Mouse (Mus musculus) thymus, adult 2 months (tissue): ENCODE measurements around the gene Btbd11. TPM values are rescaled to one million over a fixed set of nuclear protein-coding genes. Genes with fewer than 3 reads are reported as not detected.

Experiments
- DNase-seq: peaks from one replicate; pipeline ENCODE4 v3.0.0; 2021
- H3K27ac ChIP-seq: fragments of 200-500 bp; 2 replicates; pipeline ENCODE4 v1.5.1; 2012; ENCODE audit warnings: low read length, control low read depth; ENCODE audit not compliant: control insufficient read depth, insufficient read depth
- H3K27me3 ChIP-seq: fragments of 200-500 bp; 2 replicates; pipeline ENCODE4 v1.6.1; 2012; ENCODE audit warnings: mild to moderate bottlenecking, low read length, moderate library complexity, mixed read lengths; ENCODE audit not compliant: control insufficient read depth, insufficient read depth
- H3K36me3 ChIP-seq: fragments of 200-500 bp; 2 replicates; pipeline ENCODE4 v1.6.1; 2012; ENCODE audit warnings: mild to moderate bottlenecking, low read length, moderate library complexity; ENCODE audit not compliant: control insufficient read depth, insufficient read depth
- H3K4me1 ChIP-seq: fragments of 200-500 bp; replicated peaks from 2 replicates; pipeline ENCODE4 v1.6.1; 2012; ENCODE audit warnings: low read length; ENCODE audit not compliant: control insufficient read depth, insufficient read depth
- H3K4me3 ChIP-seq: fragments of 200-500 bp; 2 replicates; pipeline ENCODE4 v1.5.1; 2012; ENCODE audit warnings: mild to moderate bottlenecking, low read length, control low read depth, moderate library complexity; ENCODE audit not compliant: control insufficient read depth, insufficient read depth
- CTCF ChIP-seq: fragments of 200-500 bp; IDR thresholded peaks from 2 replicates; pipeline ENCODE4 v1.5.1; 2012; ENCODE audit warnings: mild to moderate bottlenecking, control low read depth, low read length, moderate library complexity, borderline replicate concordance; ENCODE audit not compliant: control insufficient read depth, poor library complexity, insufficient read depth; ENCODE audit errors: extremely low read depth
- POLR2A ChIP-seq: fragments of 200-500 bp; IDR thresholded peaks from 2 replicates; pipeline ENCODE4 v1.6.1; 2012; ENCODE audit warnings: mild to moderate bottlenecking, low read length, control low read depth, moderate library complexity; ENCODE audit not compliant: control insufficient read depth, poor library complexity, insufficient read depth; ENCODE audit errors: extremely low read depth
- WGBS: fragments of 180-500 bp; shearing (Covaris S2); methylation state at CpG from one replicate; pipeline ENCODE4 v1.1.7; 2018; 5-methylcytosine and 5-hydroxymethylcytosine counted together
- polyA plus RNA-seq: library from polyadenylated mRNA; depleted of rRNA; stranded (reverse); fragments of >200 nt; gene quantifications from 2 replicates; pipeline ENCODE4 v1.2.3, GENCODE M21; 2012

Btbd11 gene
- polyA plus RNA-seq, 1 experiment, result 32.3 TPM

GRCm38 (mm10) chr10:85501966-85502566 lies 115.5 kb downstream of the Btbd11 start:
- Histone ChIP-seq H3K36me3 (no peaks in the 10 kb centered on the region), H3K27ac (no peak overlapping the region), H3K4me3 (no peak overlapping the region), H3K4me1 (peaks cover 6% of the 10 kb centered on the region), H3K27me3 (no peaks in the 10 kb centered on the region)
- TF ChIP-seq POLR2A (no peak), CTCF (no peak)
- WGBS, result 30% methylated on average over 5 of the region's 5 CpGs
- no peak for DNase-seq

DNA sequence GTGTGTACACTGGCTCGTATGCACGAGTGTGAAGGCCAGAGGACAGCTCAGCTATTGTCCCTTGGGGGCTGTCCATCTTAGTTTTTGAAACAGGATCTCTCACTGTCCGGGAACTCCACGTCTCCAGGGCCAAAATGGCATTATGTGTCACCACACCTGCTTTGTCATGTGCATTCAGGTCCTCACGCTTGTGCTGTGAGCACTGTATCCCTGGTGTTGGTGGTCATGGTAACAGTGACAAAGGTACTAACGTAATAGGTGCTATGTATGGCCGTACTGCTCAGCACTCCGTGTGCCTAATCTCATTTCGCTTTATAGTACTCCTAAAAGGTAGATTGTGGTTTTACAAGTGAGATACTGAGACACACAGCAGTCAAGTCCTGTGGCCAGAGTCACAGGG lies 116.0 kb downstream of the Btbd11 start:
- H3K36me3 ChIP-seq, result no peaks in the 10 kb centered on the region
- H3K4me3 ChIP-seq, result no peak overlapping the region
- DNase-seq, result no peak
- H3K27me3 ChIP-seq, result no peaks in the 10 kb centered on the region
- peaks cover 6% of the 10 kb centered on the region for H3K4me1 ChIP-seq
- TF ChIP-seq POLR2A (no peak), CTCF (no peak)
- no peak overlapping the region for H3K27ac ChIP-seq
- WGBS, result 53% methylated on average over 9 of the region's 9 CpGs

DNA sequence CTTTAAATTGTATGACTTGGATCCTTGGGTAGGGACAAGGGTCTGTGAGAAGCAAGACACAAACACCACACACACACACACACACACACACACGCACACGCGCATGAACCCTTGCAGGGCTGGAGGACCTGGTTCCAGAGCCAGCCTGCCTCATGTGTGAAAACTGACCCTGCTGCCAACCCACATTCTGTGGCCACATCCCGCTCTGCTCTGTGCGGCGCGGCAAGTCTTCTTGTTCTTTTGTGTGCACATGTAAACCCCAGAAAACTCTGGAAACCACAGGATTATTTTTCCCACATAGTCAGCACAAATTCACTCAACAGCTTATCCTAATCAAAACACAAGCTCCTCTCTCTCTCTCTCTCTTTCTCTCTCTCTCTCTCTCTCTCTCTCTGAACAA lies 116.8 kb downstream of the Btbd11 start:
- DNase-seq, result no peak
- Histone ChIP-seq H3K27ac (no peak overlapping the region), H3K27me3 (no peaks in the 10 kb centered on the region), H3K36me3 (no peaks in the 10 kb centered on the region), H3K4me3 (no peak overlapping the region), H3K4me1 (peaks cover 6% of the 10 kb centered on the region)
- TF ChIP-seq CTCF (no peak), POLR2A (no peak)
- whole genome bisulfite sequencing, result 31% methylated on average over 7 of the region's 7 CpGs

DNA sequence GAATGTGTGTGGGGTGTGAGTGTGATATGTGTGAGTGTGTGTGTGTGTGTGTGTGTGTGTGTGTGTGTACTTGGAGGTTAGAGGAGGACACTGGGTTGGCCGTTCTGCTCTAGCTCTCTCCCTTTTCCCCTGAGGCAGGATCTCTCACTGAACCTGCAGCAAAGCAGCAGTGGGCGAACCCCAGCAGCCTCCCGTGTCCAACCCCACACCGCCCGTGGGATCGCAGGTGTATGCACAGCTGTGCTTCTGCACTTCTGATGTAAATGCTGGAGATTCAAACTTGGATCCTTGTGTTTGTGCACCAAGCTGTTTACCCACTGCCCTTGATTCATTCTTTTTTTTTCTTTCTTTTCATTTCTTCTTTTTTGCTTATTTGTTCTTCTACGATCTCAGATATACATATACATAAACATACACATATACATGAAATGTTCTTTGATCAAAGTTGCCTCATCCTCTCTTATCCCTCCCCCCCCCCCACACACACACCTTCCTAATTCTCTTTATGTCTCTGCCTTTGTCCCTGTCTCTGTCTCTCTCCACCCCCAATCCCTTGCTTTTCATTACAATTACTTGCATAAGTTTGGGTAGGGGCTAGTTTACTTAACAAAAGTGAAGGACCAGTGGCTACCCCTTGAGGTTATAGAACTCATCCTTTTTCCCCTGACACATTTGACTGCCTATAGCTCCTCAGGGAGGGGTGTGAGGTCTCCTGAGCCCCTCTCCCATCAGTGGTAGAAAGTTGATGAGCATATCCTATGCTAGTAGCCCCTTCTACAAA lies 120.8 kb downstream of the Btbd11 start:
- 73% methylated on average over 7 of the region's 7 CpGs for WGBS
- Histone ChIP-seq H3K27ac (no peak overlapping the region), H3K4me3 (no peak overlapping the region), H3K4me1 (0 out of 2 replicates have a peak, but pooled peaks cover under 1% of the 10 kb centered on the region), H3K27me3 (no peaks in the 10 kb centered on the region), H3K36me3 (no peaks in the 10 kb centered on the region)
- TF ChIP-seq CTCF, result no peak
- TF ChIP-seq POLR2A, result no peak
- DNase-seq, result no peak

- WGBS, result 90% methylated on average over 5 of the region's 5 CpGs
- Histone ChIP-seq H3K4me3 (no peak overlapping the region), H3K27ac (no peak overlapping the region), H3K36me3 (no peaks in the 10 kb centered on the region), H3K27me3 (no peaks in the 10 kb centered on the region), H3K4me1 (no peaks in the 10 kb centered on the region)
- no peak for DNase-seq
- no peak for TF ChIP-seq CTCF
- TF ChIP-seq POLR2A, result no peak
These were observed 121.7 kb downstream of the Btbd11 start for GRCm38 (mm10) chr10:85508193-85508794.

GRCm38 (mm10) chr10:85509000-85509399 lies 122.4 kb downstream of the Btbd11 start:
- no peaks in the 10 kb centered on the region for H3K27me3 ChIP-seq
- H3K4me1 ChIP-seq, result no peaks in the 10 kb centered on the region
- no peaks in the 10 kb centered on the region for H3K36me3 ChIP-seq
- TF ChIP-seq POLR2A (no peak), CTCF (no peak)
- DNase-seq, result no peak
- H3K27ac ChIP-seq, result no peak overlapping the region
- H3K4me3 ChIP-seq, result no peak overlapping the region
- WGBS, result 81% methylated on average over 1 of the region's 1 CpGs
